Mouse (Mus musculus) stomach, embryonic 15.5 days (tissue): ENCODE measurements around the gene Klrb1c. TPM values are rescaled to one million over a fixed set of nuclear protein-coding genes. Genes with fewer than 3 reads are reported as not detected.

Experiments used
- ATAC-seq: fragments of 200-750 bp; cut with Nextera tagmentation; 2 replicates; pipeline ENCODE4 v1.8.0; 2017; ENCODE audit warnings: low read depth, moderate number of reproducible peaks, moderate TSS enrichment; ENCODE audit not compliant: insufficient read depth, low FRiP score
- H3K27ac ChIP-seq: fragments of 300-500 bp; sonication (generic); 2 replicates; pipeline ENCODE4 v1.5.1; 2015; ENCODE audit warnings: mild to moderate bottlenecking, inconsistent platforms
- H3K27me3 ChIP-seq: fragments of 300-500 bp; sonication (generic); replicated peaks from 2 replicates; pipeline ENCODE4 v1.6.1; 2015; ENCODE audit warnings: inconsistent platforms
- H3K36me3 ChIP-seq: fragments of 300-500 bp; sonication (generic); 2 replicates; pipeline ENCODE4 v1.6.1; 2015; ENCODE audit warnings: inconsistent platforms
- H3K4me1 ChIP-seq: fragments of 300-500 bp; sonication (generic); 2 replicates; pipeline ENCODE4 v1.6.1; 2015; ENCODE audit warnings: inconsistent platforms
- H3K4me2 ChIP-seq: fragments of 300-500 bp; sonication (generic); 2 replicates; pipeline ENCODE4 v1.6.1; 2015; ENCODE audit warnings: mild to moderate bottlenecking, inconsistent platforms
- H3K4me3 ChIP-seq: fragments of 300-500 bp; sonication (generic); replicated peaks from 2 replicates; pipeline ENCODE4 v1.5.1; 2015; ENCODE audit warnings: inconsistent platforms
- H3K9ac ChIP-seq: fragments of 300-500 bp; sonication (generic); 2 replicates; pipeline ENCODE4 v1.6.1; 2015; ENCODE audit warnings: inconsistent platforms
- H3K9me3 ChIP-seq: fragments of 300-500 bp; sonication (generic); 2 replicates; pipeline ENCODE4 v1.6.1; 2016; ENCODE audit warnings: inconsistent platforms
- WGBS: fragments of 180-500 bp; shearing (Covaris S2); methylation state at CpG from one replicate; pipeline ENCODE4 v1.1.7; 2015; 5-methylcytosine and 5-hydroxymethylcytosine counted together
- polyA plus RNA-seq: library from polyadenylated mRNA; unstranded; fragments of >200 nt; fragmentation: Nextera tagmentation; extraction: Ambion mirVana; gene quantifications from 2 replicates; pipeline ENCODE4 v1.2.1, GENCODE M21; 2015

Gene Klrb1c
- polyA plus RNA-seq, 1 experiment from 2014 or later, result 0.23 TPM

DNA sequence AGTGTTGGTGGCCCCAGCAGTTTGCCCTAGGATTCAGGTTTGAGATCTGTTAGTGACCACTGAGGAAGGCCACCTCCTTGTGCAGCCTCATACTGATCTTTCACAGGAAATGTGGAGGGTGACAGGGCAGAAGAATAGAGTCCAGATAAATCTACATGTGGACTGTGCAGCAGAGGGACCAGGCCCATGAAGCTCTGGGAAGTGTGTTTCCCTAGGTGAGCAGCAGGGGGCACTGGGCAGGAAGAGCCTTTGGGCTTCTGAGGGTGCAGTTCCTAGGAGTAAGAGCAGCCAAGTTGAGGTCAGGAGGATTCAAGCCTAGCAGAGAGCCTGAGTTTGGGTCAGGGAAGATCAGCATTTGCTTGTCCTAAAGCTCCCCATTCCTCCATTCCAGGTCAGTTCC, 52.9 kb downstream of the Klrb1c start:
- H3K9me3 ChIP-seq, result no peaks in the 10 kb centered on the region
- no peaks in the 10 kb centered on the region for H3K36me3 ChIP-seq
- H3K4me2 ChIP-seq, result no peak overlapping the region
- H3K4me3 ChIP-seq, result no peak overlapping the region
- no peak for ATAC-seq
- H3K4me1 ChIP-seq, result no peaks in the 10 kb centered on the region
- no peaks in the 10 kb centered on the region for H3K27me3 ChIP-seq
- H3K9ac ChIP-seq, result no peak overlapping the region
- H3K27ac ChIP-seq, result no peak overlapping the region

DNA sequence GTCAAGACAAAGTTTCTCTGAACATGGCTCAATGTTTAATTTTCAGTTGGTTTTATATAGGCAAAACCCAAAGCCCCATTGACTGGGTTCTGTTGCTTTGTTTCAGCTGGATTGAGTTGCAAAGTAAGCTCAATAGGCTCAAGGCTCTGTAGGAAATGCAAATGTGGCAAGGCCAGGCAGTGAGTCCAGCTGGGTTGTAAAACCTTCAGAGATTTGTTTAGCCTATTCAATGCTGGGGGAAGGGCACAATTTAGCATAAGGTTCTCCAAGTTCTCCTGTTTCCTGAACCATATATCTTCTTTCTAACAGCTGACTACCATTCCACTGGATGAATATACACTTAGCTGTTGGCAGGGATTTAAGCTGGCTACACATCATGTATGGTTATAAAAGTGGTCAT, 54.1 kb downstream of the Klrb1c start:
- no peak overlapping the region for H3K9ac ChIP-seq
- H3K4me3 ChIP-seq, result no peak overlapping the region
- no peaks in the 10 kb centered on the region for H3K36me3 ChIP-seq
- no peaks in the 10 kb centered on the region for H3K27me3 ChIP-seq
- no peaks in the 10 kb centered on the region for H3K9me3 ChIP-seq
- no peak overlapping the region for H3K4me2 ChIP-seq
- ATAC-seq, result no peak
- H3K27ac ChIP-seq, result no peak overlapping the region
- no peaks in the 10 kb centered on the region for H3K4me1 ChIP-seq

DNA sequence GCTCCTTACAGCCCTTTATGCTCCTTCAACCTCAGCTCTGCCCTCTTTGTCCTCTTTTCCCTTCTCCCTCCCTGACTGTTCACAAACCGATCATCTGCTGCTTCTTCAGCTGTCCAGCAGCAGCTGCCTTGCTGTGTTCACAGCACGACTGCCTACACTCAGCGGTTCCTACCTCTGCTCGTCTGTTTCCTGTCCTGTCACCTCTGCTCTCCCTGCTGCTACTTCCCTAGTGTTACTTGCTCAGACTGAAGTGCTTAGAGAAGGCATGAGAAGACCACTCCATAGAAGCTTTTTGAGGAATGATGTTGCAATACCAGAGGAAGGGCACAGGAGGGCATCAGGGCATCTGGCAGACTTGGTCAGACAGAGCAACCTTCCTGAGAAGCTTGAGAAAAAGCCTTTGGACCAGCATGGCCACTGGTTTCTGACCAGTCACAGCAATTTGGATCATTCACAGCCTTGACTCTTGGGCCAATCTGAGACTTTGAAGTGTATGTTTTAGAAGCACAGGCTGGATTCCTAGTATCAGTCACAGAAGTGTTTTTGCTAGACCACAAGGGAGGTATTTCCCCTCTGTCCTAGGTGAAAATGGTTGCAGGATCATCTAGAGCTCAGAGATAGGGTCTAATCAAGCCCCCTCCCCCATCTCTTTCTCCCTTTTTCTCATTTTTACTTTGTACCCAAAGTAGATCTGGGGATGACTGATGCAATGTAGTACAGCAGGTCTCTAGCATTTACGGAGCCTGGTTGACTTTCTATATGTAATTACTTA, 54.9 kb downstream of the Klrb1c start:
- H3K9me3 ChIP-seq, result no peaks in the 10 kb centered on the region
- no peak overlapping the region for H3K9ac ChIP-seq
- H3K4me2 ChIP-seq, result no peak overlapping the region
- WGBS, result 57% methylated on average over 5 of the region's 5 CpGs
- H3K27me3 ChIP-seq, result no peaks in the 10 kb centered on the region
- no peak overlapping the region for H3K4me3 ChIP-seq
- no peaks in the 10 kb centered on the region for H3K4me1 ChIP-seq
- no peak for ATAC-seq
- no peak overlapping the region for H3K27ac ChIP-seq
- H3K36me3 ChIP-seq, result no peaks in the 10 kb centered on the region

DNA sequence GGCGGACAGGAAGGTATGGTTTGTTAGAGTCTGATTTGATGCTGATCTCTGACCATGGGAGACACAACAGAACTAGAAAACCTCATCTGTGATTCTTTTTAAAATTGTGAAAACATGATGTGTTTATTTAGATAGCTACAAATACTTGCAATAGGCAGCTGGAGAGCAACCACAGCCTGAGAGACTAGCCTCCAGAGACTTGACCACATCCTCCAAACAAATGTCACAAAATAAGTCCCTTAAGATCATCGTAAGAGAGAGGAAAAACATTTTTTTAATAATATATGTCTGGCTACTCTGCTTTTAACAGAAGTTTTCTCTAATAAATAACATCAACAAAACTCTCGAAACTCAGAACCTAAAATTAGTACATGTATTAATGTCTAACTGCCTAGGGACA, 57.0 kb downstream of the Klrb1c start:
- ATAC-seq, result no peak

More for the DNA sequence above, 57.0 kb downstream of the Klrb1c start:
- H3K4me1 ChIP-seq, result no peaks in the 10 kb centered on the region
- H3K27me3 ChIP-seq, result no peaks in the 10 kb centered on the region
- H3K4me2 ChIP-seq, result no peak overlapping the region
- H3K9me3 ChIP-seq, result no peaks in the 10 kb centered on the region
- no peaks in the 10 kb centered on the region for H3K36me3 ChIP-seq
- no peak overlapping the region for H3K4me3 ChIP-seq
- H3K27ac ChIP-seq, result no peak overlapping the region
- WGBS, result 75% methylated on average over 3 of the region's 3 CpGs
- no peak overlapping the region for H3K9ac ChIP-seq

Other genes starting within 250 kb of the Klrb1c start
- gene A2ml1, start 207.6 kb downstream of the Klrb1c start, polyA plus RNA-seq, result 3.3 and 6.4 TPM in 2 replicates
- not detected in 2 replicates for gene Klrb1a, start 165.7 kb downstream of the Klrb1c start, polyA plus RNA-seq
- 2.0 and 3.9 TPM in 2 replicates for gene Clec2h, start 126.8 kb downstream of the Klrb1c start, polyA plus RNA-seq
- gene Klrb1, start 66.2 kb downstream of the Klrb1c start, polyA plus RNA-seq, result not detected in 2 replicates
- gene Gm44511, start 37.1 kb upstream of the Klrb1c start, polyA plus RNA-seq, result 0.21 TPM in 1 of 2 replicates, not detected in the other
- gene Klrb1b, start 37.1 kb upstream of the Klrb1c start, polyA plus RNA-seq, result 0.35 and 0.60 TPM in 2 replicates
- gene Clec2i, start 98.4 kb upstream of the Klrb1c start, polyA plus RNA-seq, result 0.34 and 0.45 TPM in 2 replicates
- gene BC035044, start 101.9 kb upstream of the Klrb1c start, polyA plus RNA-seq, result 1.6 TPM in 2 replicates
- 0.08 and 0.33 TPM in 2 replicates for gene Clec2g, start 145.2 kb upstream of the Klrb1c start, polyA plus RNA-seq